Mouse (Mus musculus) splenic B cell, adult 2 months (primary cell): ENCODE measurements around the gene Hivep2.

ENCODE experiments used
- DNase-seq: peaks from one replicate; pipeline ENCODE4 v3.0.0-alpha.2; 2011; ENCODE audit warnings: low read depth, low spot score
- H3K27me3 ChIP-seq: 2 replicates; pipeline ENCODE4 v1.6.1; 2012; ENCODE audit warnings: mild to moderate bottlenecking, low read length, moderate library complexity, mixed read lengths; ENCODE audit not compliant: control insufficient read depth, poor library complexity, insufficient read depth, severe bottlenecking
- H3K36me3 ChIP-seq: 2 replicates; pipeline ENCODE4 v1.6.1; 2012; ENCODE audit warnings: mild to moderate bottlenecking, low read length, moderate library complexity, mixed read lengths; ENCODE audit not compliant: control insufficient read depth, poor library complexity, insufficient read depth, severe bottlenecking

Gene Hivep2

GRCm38 (mm10) chr10:14082275-14082674 lies 116.4 kb downstream of the Hivep2 start:
- H3K36me3 ChIP-seq, result no peaks in the 10 kb centered on the region
- DNase-seq, result no peak
- H3K27me3 ChIP-seq, result no peaks in the 10 kb centered on the region

GRCm38 (mm10) chr10:14085241-14085659 lies 119.4 kb downstream of the Hivep2 start:
- Histone ChIP-seq H3K27me3 (no peaks in the 10 kb centered on the region), H3K36me3 (no peaks in the 10 kb centered on the region)
- peak; percentile 19 for DNase-seq

GRCm38 (mm10) chr10:14085882-14086515 lies 120.1 kb downstream of the Hivep2 start:
- Histone ChIP-seq H3K27me3 (no peaks in the 10 kb centered on the region), H3K36me3 (no peaks in the 10 kb centered on the region)
- DNase-seq, result peak; percentile 81

- Histone ChIP-seq H3K36me3 (no peaks in the 10 kb centered on the region), H3K27me3 (no peaks in the 10 kb centered on the region)
- DNase-seq, result peak; percentile 46
Observed at GRCm38 (mm10) chr10:14087316-14087715, 121.4 kb downstream of the Hivep2 start.

- Histone ChIP-seq H3K36me3 (no peaks in the 10 kb centered on the region), H3K27me3 (no peaks in the 10 kb centered on the region)
- peak; percentile 49 for DNase-seq
Observed at GRCm38 (mm10) chr10:14089488-14089887, 123.6 kb downstream of the Hivep2 start.

- Histone ChIP-seq H3K27me3 (no peaks in the 10 kb centered on the region), H3K36me3 (peaks cover 3% of the 10 kb centered on the region; the same call in 1 of the 2 replicates)
- no peak for DNase-seq
Observed at GRCm38 (mm10) chr10:14094033-14094432, 128.2 kb downstream of the Hivep2 start.

GRCm38 (mm10) chr10:14096045-14096444 lies 130.2 kb downstream of the Hivep2 start:
- H3K36me3 ChIP-seq, result peaks cover 7% of the 10 kb centered on the region; the same call in 1 of the 2 replicates
- no peaks in the 10 kb centered on the region for H3K27me3 ChIP-seq
- DNase-seq, result no peak

- no peak for DNase-seq
- Histone ChIP-seq H3K27me3 (no peaks in the 10 kb centered on the region), H3K36me3 (peaks cover 7% of the 10 kb centered on the region; the same call in 1 of the 2 replicates)
Observed at GRCm38 (mm10) chr10:14099182-14099581, 133.3 kb downstream of the Hivep2 start.

- DNase-seq, result no peak
- H3K36me3 ChIP-seq, result peaks cover 7% of the 10 kb centered on the region; the same call in 1 of the 2 replicates
- H3K27me3 ChIP-seq, result no peaks in the 10 kb centered on the region
Observed at GRCm38 (mm10) chr10:14100041-14100440, 134.2 kb downstream of the Hivep2 start.

GRCm38 (mm10) chr10:14100847-14101246 lies 135.0 kb downstream of the Hivep2 start:
- no peaks in the 10 kb centered on the region for H3K27me3 ChIP-seq
- H3K36me3 ChIP-seq, result peaks cover 7% of the 10 kb centered on the region; the same call in 1 of the 2 replicates
- no peak for DNase-seq

- no peak for DNase-seq
- no peaks in the 10 kb centered on the region for H3K27me3 ChIP-seq
- peaks cover 7% of the 10 kb centered on the region; the same call in 1 of the 2 replicates for H3K36me3 ChIP-seq
Observed at GRCm38 (mm10) chr10:14101966-14102365, 136.1 kb downstream of the Hivep2 start.

- Histone ChIP-seq H3K27me3 (no peaks in the 10 kb centered on the region), H3K36me3 (0 out of 2 replicates have a peak, but pooled peaks cover 2% of the 10 kb centered on the region)
- DNase-seq, result no peak
Observed at GRCm38 (mm10) chr10:14107980-14108671, 142.3 kb downstream of the Hivep2 start.

GRCm38 (mm10) chr10:14115846-14116245 lies 150.0 kb downstream of the Hivep2 start:
- no peak for DNase-seq
- no peaks in the 10 kb centered on the region for H3K27me3 ChIP-seq
- H3K36me3 ChIP-seq, result no peaks in the 10 kb centered on the region; the same call in 1 of the 2 replicates

- Histone ChIP-seq H3K36me3 (peaks cover 1% of the 10 kb centered on the region; the same call in 1 of the 2 replicates), H3K27me3 (no peaks in the 10 kb centered on the region)
- no peak for DNase-seq
Observed at GRCm38 (mm10) chr10:14116978-14117377, 151.1 kb downstream of the Hivep2 start.

- no peak for DNase-seq
- Histone ChIP-seq H3K27me3 (no peaks in the 10 kb centered on the region), H3K36me3 (peaks cover 1% of the 10 kb centered on the region; the same call in 1 of the 2 replicates)
Observed at GRCm38 (mm10) chr10:14119201-14119600, 153.3 kb downstream of the Hivep2 start.
